Mouse (Mus musculus) MEL (cell line): ENCODE measurements at regions not wholly inside any gene's neighbourhood (a gene's known extent, or its start where the extent isn't known, plus 50 kb on each side); places are given as distances from the start of the nearest gene placed in this dataset.

Experiments
- DNase-seq: peaks from one replicate; pipeline ENCODE4 v3.0.0; 2011; ENCODE audit warnings: low read depth, low spot score
- H3K27ac ChIP-seq: 2 replicates; pipeline ENCODE4 v1.5.1; 2012; ENCODE audit warnings: low read depth, mild to moderate bottlenecking, control low read depth, low read length, moderate library complexity; ENCODE audit not compliant: control insufficient read depth
- H3K27me3 ChIP-seq, 2 experiments: fragments of 150-350 bp in 1 of 2; sonication (generic) in 1 of 2; 2 replicates each; pipeline ENCODE4 v1.6.1; 2012; ENCODE audit warnings: low read length in 2 of 2, mild to moderate bottlenecking in 2 of 2, improper control_type of control experiment in 1 of 2, moderate library complexity in 1 of 2; ENCODE audit not compliant: insufficient read depth in 2 of 2, control insufficient read depth in 1 of 2
- H3K36me3 ChIP-seq, 2 experiments: 2 replicates each; pipeline ENCODE4 v1.6.1; 2012 to 2014; ENCODE audit warnings: low read length in 2 of 2, improper control_type of control experiment in 1 of 2, inconsistent platforms in 1 of 2, mild to moderate bottlenecking in 1 of 2; ENCODE audit not compliant: insufficient read depth in 2 of 2, control insufficient read depth in 1 of 2
- H3K4me1 ChIP-seq, 2 experiments: fragments of 150-350 bp in 1 of 2; sonication (generic) in 1 of 2; 2 replicates each; pipeline ENCODE4 v1.6.1; 2012; ENCODE audit warnings: low read length in 2 of 2, improper control_type of control experiment in 1 of 2, mild to moderate bottlenecking in 1 of 2; ENCODE audit not compliant: insufficient read depth in 2 of 2, control insufficient read depth in 1 of 2
- H3K4me3 ChIP-seq, 2 experiments: fragments of 150-350 bp in 1 of 2; sonication (generic) in 1 of 2; 2 replicates each; pipeline ENCODE4 v1.5.1; 2012; ENCODE audit warnings: low read depth in 2 of 2, low read length in 2 of 2, mild to moderate bottlenecking in 2 of 2, moderate library complexity in 2 of 2, control low read depth in 1 of 2, improper control_type of control experiment in 1 of 2; ENCODE audit not compliant: control insufficient read depth in 1 of 2, insufficient read depth in 1 of 2
- H3K79me2 ChIP-seq: 2 replicates; pipeline ENCODE4 v1.6.1; 2012; ENCODE audit warnings: mild to moderate bottlenecking, low read length, moderate library complexity; ENCODE audit not compliant: control insufficient read depth, poor library complexity, insufficient read depth
- H3K9ac ChIP-seq: 2 replicates; pipeline ENCODE4 v1.6.1; 2012; ENCODE audit warnings: low read depth, mild to moderate bottlenecking, control low read depth, low read length, moderate library complexity; ENCODE audit not compliant: control insufficient read depth, poor library complexity, severe bottlenecking
- H3K9me3 ChIP-seq: fragments of 150-350 bp; sonication (generic); replicated peaks from 2 replicates; pipeline ENCODE4 v1.6.1; 2012; ENCODE audit warnings: mild to moderate bottlenecking, low read length, improper control_type of control experiment, moderate library complexity; ENCODE audit not compliant: insufficient read depth
- BHLHE40 ChIP-seq: IDR thresholded peaks from 2 replicates; pipeline ENCODE4 v1.6.1; 2012; ENCODE audit warnings: low read depth, mild to moderate bottlenecking, inconsistent platforms, low read length, improper control_type of control experiment, borderline replicate concordance
- CHD2 ChIP-seq: IDR thresholded peaks from 2 replicates; pipeline ENCODE4 v1.6.1; 2011; ENCODE audit warnings: low read length, improper control_type of control experiment
- GATA1 ChIP-seq: IDR thresholded peaks from 2 replicates; pipeline ENCODE4 v1.6.1; 2011; ENCODE audit warnings: low read depth, low read length, improper control_type of control experiment
- MAX ChIP-seq: IDR thresholded peaks from 2 replicates; pipeline ENCODE4 v1.6.1; 2011; ENCODE audit warnings: low read length, improper control_type of control experiment
- MAZ ChIP-seq: IDR thresholded peaks from 2 replicates; pipeline ENCODE4 v1.6.1; 2012; ENCODE audit warnings: low read depth, mild to moderate bottlenecking, inconsistent platforms, low read length, improper control_type of control experiment
- MXI1 ChIP-seq: IDR thresholded peaks from 2 replicates; pipeline ENCODE4 v1.6.1; 2011; ENCODE audit warnings: mild to moderate bottlenecking, low read depth, low read length, improper control_type of control experiment
- NELFE ChIP-seq: IDR thresholded peaks from 2 replicates; pipeline ENCODE4 v1.6.1; 2011; ENCODE audit warnings: low read depth, low read length, improper control_type of control experiment
- POLR2AphosphoS2 ChIP-seq: IDR thresholded peaks from 2 replicates; pipeline ENCODE4 v1.6.1; 2011; ENCODE audit warnings: low read length, improper control_type of control experiment
- SIN3A ChIP-seq: IDR thresholded peaks from 2 replicates; pipeline ENCODE4 v1.6.1; 2012; ENCODE audit warnings: low read length, improper control_type of control experiment, inconsistent platforms
- TAL1 ChIP-seq: IDR thresholded peaks from 2 replicates; pipeline ENCODE4 v1.6.1; 2012; ENCODE audit warnings: mild to moderate bottlenecking, inconsistent platforms, low read length, moderate library complexity, mixed read lengths
- TBP ChIP-seq: IDR thresholded peaks from 2 replicates; pipeline ENCODE4 v1.8.0; 2011; ENCODE audit warnings: low read depth, low read length, improper control_type of control experiment
- UBTF ChIP-seq: IDR thresholded peaks from 2 replicates; pipeline ENCODE4 v1.6.1; 2012; ENCODE audit warnings: low read depth, mild to moderate bottlenecking, inconsistent platforms, low read length, improper control_type of control experiment, moderate library complexity, borderline replicate concordance; ENCODE audit not compliant: insufficient read depth
- USF2 ChIP-seq, 2 experiments: IDR thresholded peaks; 2 replicates each; pipeline ENCODE4 v1.6.1; 2011 to 2012; ENCODE audit warnings: improper control_type of control experiment in 2 of 2, low read length in 2 of 2, borderline replicate concordance in 1 of 2, inconsistent platforms in 1 of 2, low read depth in 1 of 2, mild to moderate bottlenecking in 1 of 2; ENCODE audit not compliant: insufficient read depth in 1 of 2
- ZKSCAN1 ChIP-seq: IDR thresholded peaks from 2 replicates; pipeline ENCODE4 v1.6.1; 2012; ENCODE audit warnings: low read depth, mild to moderate bottlenecking, inconsistent platforms, low read length, improper control_type of control experiment, moderate library complexity

DNA sequence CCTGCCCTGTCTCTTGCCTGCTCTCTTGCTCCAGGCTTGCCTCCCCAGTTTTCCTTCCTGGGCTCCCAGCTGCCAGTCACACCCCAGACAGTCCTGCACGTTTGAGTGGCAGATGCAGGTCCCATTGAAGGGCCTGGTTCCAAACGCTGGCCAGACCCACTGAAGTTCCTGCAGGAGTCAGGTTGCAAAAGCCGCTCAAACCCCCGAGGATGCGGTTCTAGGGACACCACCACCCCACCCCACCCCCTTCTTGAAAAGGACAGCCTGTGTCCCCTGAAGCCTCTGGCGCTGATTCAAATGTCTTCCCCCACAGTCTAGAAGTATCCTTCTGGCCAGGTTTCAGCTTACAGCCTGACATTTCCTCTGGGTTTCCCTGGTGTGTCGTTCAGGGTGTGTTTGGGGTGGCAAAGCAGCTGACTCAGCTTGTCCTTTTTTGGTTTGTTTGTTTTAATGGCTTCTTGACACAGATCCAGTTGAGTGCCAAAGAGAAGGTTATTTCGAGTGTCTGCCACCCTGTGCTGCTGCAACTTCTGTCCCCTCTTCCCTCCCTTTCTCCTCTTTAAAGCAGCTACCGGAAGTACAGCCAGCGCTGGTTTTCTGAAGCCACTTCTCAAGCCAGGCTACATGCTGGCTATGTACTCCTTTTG lies 187.9 kb upstream of the Cxcl12 start:
- no peak for DNase-seq
- Histone ChIP-seq H3K9ac (no peak overlapping the region), H3K4me3 (no peak overlapping the region), H3K9me3 (no peaks in the 10 kb centered on the region), H3K36me3 (no peaks in the 10 kb centered on the region), H3K27ac (no peak overlapping the region), H3K27me3 (no peaks in the 10 kb centered on the region), H3K4me1 (no peaks in the 10 kb centered on the region), H3K79me2 (no peaks in the 10 kb centered on the region)
- TF ChIP-seq SIN3A (no peak), UBTF (no peak), TBP (no peak), POLR2AphosphoS2 (no peak), MXI1 (no peak), ZKSCAN1 (no peak), BHLHE40 (no peak)

DNA sequence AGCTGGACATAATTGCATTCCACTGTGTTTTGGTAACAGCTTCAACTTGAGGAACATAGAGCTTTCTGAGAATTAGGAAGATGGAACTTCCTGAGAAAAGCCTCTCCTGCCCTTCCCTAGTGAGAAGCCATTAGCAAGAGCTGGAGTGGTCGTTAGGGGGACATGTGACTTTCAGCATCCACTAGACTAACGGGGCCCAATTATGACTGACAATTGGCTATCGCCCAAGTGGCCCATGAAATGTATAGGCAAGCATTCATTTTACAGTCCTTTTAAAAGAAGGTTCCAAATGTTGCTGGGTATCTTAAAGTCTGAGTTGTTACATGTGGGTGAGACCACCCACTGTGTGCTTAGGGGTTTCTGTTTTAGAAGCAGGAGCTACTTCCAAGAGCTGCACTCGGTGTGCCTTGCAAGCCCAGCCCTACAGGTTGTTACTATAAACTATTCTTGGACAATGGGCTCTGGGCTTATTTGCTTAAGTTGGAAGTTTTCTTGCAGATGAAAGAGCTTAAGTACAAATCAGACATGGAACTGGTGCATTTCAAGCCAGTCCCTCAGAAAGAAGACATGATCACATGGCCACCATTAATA lies 183.1 kb upstream of the Cxcl12 start:
- H3K27me3 ChIP-seq, result no peaks in the 10 kb centered on the region
- H3K27ac ChIP-seq, result no peak overlapping the region
- no peak overlapping the region for H3K9ac ChIP-seq
- no peaks in the 10 kb centered on the region for H3K4me1 ChIP-seq
- no peaks in the 10 kb centered on the region for H3K36me3 ChIP-seq
- TF ChIP-seq MAZ, result no peak
- no peak for TF ChIP-seq CHD2
- no peak for TF ChIP-seq MXI1
- no peak for TF ChIP-seq TAL1
- TF ChIP-seq MAX, result no peak
- no peak for TF ChIP-seq NELFE
- TF ChIP-seq GATA1, result no peak
- no peak for TF ChIP-seq USF2 (IDR thresholded peaks at IDR 0.05; ENCODE audit: borderline replicate concordance in 1 of 2, insufficient read depth in 1 of 2, low read depth in 1 of 2, low read length in 2 of 2)
- no peak for DNase-seq
- no peaks in the 10 kb centered on the region for H3K9me3 ChIP-seq
- no peaks in the 10 kb centered on the region for H3K79me2 ChIP-seq
- H3K4me3 ChIP-seq, result no peak overlapping the region
